ENCODE assay signal across 20 mouse cellular contexts in genomic region chr11:68239756-68240155, GRCm38 (mm10).
A peak's percentile ranks its signal among the peaks of the same experiment; 100 is the strongest.
DNase-seq lines count a peak whose midpoint lies in the region; ATAC-seq and TF ChIP-seq lines count a peak whose summit lies in the region.
"Had no signal": no experiment of that assay in that cellular context is flagged by ENCODE, and none has a peak within 500 bp of the region (broad histone marks: within the 10 kb centered on the region; RNA-seq: fewer than 3 reads in every experiment).

No protein-coding gene starts in this region.

- no peak overlapping the region for H3K9ac ChIP-seq in hindbrain, embryonic 14.5 days
- H3K9ac ChIP-seq: kidney, embryonic 15.5 days; liver, postnatal 0 days had no signal

- peaks cover 34% of the 10 kb centered on the region for H3K27me3 ChIP-seq in hindbrain, embryonic 14.5 days (ENCODE audit: control insufficient read depth, insufficient read depth, low read length)
- H3K27me3 ChIP-seq: heart, embryonic 13.5 days; kidney, embryonic 15.5 days had no signal

- TF ChIP-seq CTCF in layer of hippocampus, adult 2 months (conservative IDR thresholded peaks at IDR 0.05), result peak; percentile 44

- H3K27ac ChIP-seq in layer of hippocampus, adult 2 months, result no peak overlapping the region
- no peak overlapping the region for H3K27ac ChIP-seq in hindbrain, embryonic 14.5 days
- H3K27ac ChIP-seq: forebrain, embryonic 10.5 days; heart, embryonic 13.5 days; kidney, embryonic 15.5 days had no signal

- no peaks in the 10 kb centered on the region for H3K36me3 ChIP-seq in hindbrain, embryonic 14.5 days (replicated peaks; ENCODE audit: control insufficient read depth, insufficient read depth)

- no peak overlapping the region for H3K4me2 ChIP-seq in hindbrain, embryonic 14.5 days (replicated peaks)
- H3K4me2 ChIP-seq: heart, embryonic 13.5 days; kidney, embryonic 15.5 days had no signal

- H3K4me1 ChIP-seq in hindbrain, embryonic 14.5 days (replicated peaks; ENCODE audit: control insufficient read depth, insufficient read depth, low read length), result peaks cover 11% of the 10 kb centered on the region

- no peaks in the 10 kb centered on the region for H3K9me3 ChIP-seq in hindbrain, embryonic 14.5 days (ENCODE audit: control insufficient read depth, low read length)
- H3K9me3 ChIP-seq: kidney, embryonic 15.5 days had no signal

- DNase-seq in layer of hippocampus, adult 2 months (ENCODE audit: low spot score in 2 of 2), result no peak
- no peak for DNase-seq in layer of hippocampus, adult 9-11 months
- peak; percentile 39 for DNase-seq in embryo, embryonic 11 days
- DNase-seq in hindbrain, embryonic 14.5 days (ENCODE audit: low spot score), result peak; percentile 57
- peak; percentile 72 for DNase-seq in retina, postnatal 1 day
- no peak for DNase-seq in natural killer cell, adult 2 months (ENCODE audit: low spot score in 2 of 2)
- DNase-seq: adrenal gland, postnatal 10 days; B cell, adult 2 months; cerebellum, adult 9-11 months; heart, postnatal 4 days; liver, postnatal 0 days; lung, postnatal 10 days; right cerebral cortex, postnatal 14 days; spleen, adult 18-20 months; thymus, postnatal 36 days had no signal

- H3K4me3 ChIP-seq in layer of hippocampus, adult 2 months, result no peak overlapping the region
- H3K4me3 ChIP-seq in hindbrain, embryonic 14.5 days (replicated peaks; ENCODE audit: low read length), result no peak overlapping the region
- H3K4me3 ChIP-seq: forebrain, embryonic 10.5 days; heart, embryonic 13.5 days; kidney, embryonic 15.5 days had no signal

- 18% methylated on average over 5 of the region's 5 CpGs for WGBS in hindbrain, embryonic 14.5 days

- peak; percentile 34; the same call in 1 of the 2 replicates for ATAC-seq in hindbrain, embryonic 14.5 days (ENCODE audit: low FRiP score)
- no peak for ATAC-seq in CD4-positive, CD25-positive, alpha-beta regulatory T cell, adult 4 months
- ATAC-seq: intestine, postnatal 0 days; liver, postnatal 0 days had no signal

Comparison
In these comparisons a context has a peak if more than half of its experiments do, and no peak if none do; other contexts are left out.
1. DNase-seq: peak in embryo, embryonic 11 days (single experiment), hindbrain, embryonic 14.5 days (single experiment) and retina, postnatal 1 day (single experiment); none in layer of hippocampus, adult 2 months (0 of 2), layer of hippocampus, adult 9-11 months (single experiment) and natural killer cell, adult 2 months (0 of 2).